Mouse (Mus musculus): ENCODE results near the gene Zfp518b. TPM values are rescaled to one million over a fixed set of nuclear protein-coding genes. Genes with fewer than 3 reads are reported as not detected.

The Zfp518b gene
- polyA plus RNA-seq, 1 experiment from 2014 or later: 40.6 TPM

GRCm38 (mm10) chr5:38628023-38628422, 56.6 kb downstream of the Zfp518b start:
- Histone ChIP-seq H3K4me1 (ENCODE audit: control insufficient read depth, insufficient read depth, low read length) (no peaks in the 10 kb centered on the region), H3K36me3 (replicated peaks; ENCODE audit: control insufficient read depth, insufficient read depth, low read depth, low read length) (no peaks in the 10 kb centered on the region), H3K27me3 (ENCODE audit: control insufficient read depth, insufficient read depth, low read length) (no peaks in the 10 kb centered on the region), H3K4me2 (ENCODE audit: low read depth, low read length) (no peak overlapping the region), H3K27ac (replicated peaks; ENCODE audit: low read depth, low read length) (no peak overlapping the region), H3K4me3 (ENCODE audit: low read depth, low read length) (no peak overlapping the region), H3K9me3 (replicated peaks; ENCODE audit: control insufficient read depth, low read length) (no peaks in the 10 kb centered on the region), H3K9ac (replicated peaks; ENCODE audit: low read length) (no peak overlapping the region)
- DNase-seq (ENCODE audit: low spot score) (no peak), ATAC-seq (replicated peaks; ENCODE audit: insufficient number of reproducible peaks, low FRiP score, low TSS enrichment, low read depth) (no peak)
- 46% methylated on average over 2 of the region's 2 CpGs for WGBS

- Histone ChIP-seq H3K27me3 (ENCODE audit: control insufficient read depth, insufficient read depth, low read length) (no peaks in the 10 kb centered on the region), H3K4me1 (ENCODE audit: control insufficient read depth, insufficient read depth, low read length) (no peaks in the 10 kb centered on the region), H3K4me2 (ENCODE audit: low read depth, low read length) (no peak overlapping the region), H3K4me3 (ENCODE audit: low read depth, low read length) (no peak overlapping the region), H3K9me3 (replicated peaks; ENCODE audit: control insufficient read depth, low read length) (no peaks in the 10 kb centered on the region), H3K36me3 (replicated peaks; ENCODE audit: control insufficient read depth, insufficient read depth, low read depth, low read length) (no peaks in the 10 kb centered on the region), H3K27ac (replicated peaks; ENCODE audit: low read depth, low read length) (no peak overlapping the region), H3K9ac (replicated peaks; ENCODE audit: low read length) (no peak overlapping the region)
- ATAC-seq (replicated peaks; ENCODE audit: insufficient number of reproducible peaks, low FRiP score, low TSS enrichment, low read depth) (no peak), DNase-seq (ENCODE audit: low spot score) (peak; percentile 69)
- WGBS: 39% methylated on average over 3 of the region's 3 CpGs
Observed at GRCm38 (mm10) chr5:38626883-38627282, 57.7 kb downstream of the Zfp518b start.

- Histone ChIP-seq H3K4me3 (ENCODE audit: low read depth, low read length) (no peak overlapping the region), H3K4me2 (ENCODE audit: low read depth, low read length) (no peak overlapping the region), H3K9me3 (replicated peaks; ENCODE audit: control insufficient read depth, low read length) (no peaks in the 10 kb centered on the region), H3K4me1 (ENCODE audit: control insufficient read depth, insufficient read depth, low read length) (no peaks in the 10 kb centered on the region), H3K36me3 (replicated peaks; ENCODE audit: control insufficient read depth, insufficient read depth, low read depth, low read length) (no peaks in the 10 kb centered on the region), H3K27me3 (ENCODE audit: control insufficient read depth, insufficient read depth, low read length) (no peaks in the 10 kb centered on the region), H3K27ac (replicated peaks; ENCODE audit: low read depth, low read length) (no peak overlapping the region), H3K9ac (replicated peaks; ENCODE audit: low read length) (no peak overlapping the region)
- ATAC-seq (replicated peaks; ENCODE audit: insufficient number of reproducible peaks, low FRiP score, low TSS enrichment, low read depth) (no peak), DNase-seq (ENCODE audit: low spot score) (peak; percentile 75)
- 23% methylated on average over 5 of the region's 5 CpGs for WGBS
Observed at GRCm38 (mm10) chr5:38620783-38621182, 63.8 kb downstream of the Zfp518b start.

GRCm38 (mm10) chr5:38618908-38619307, 65.7 kb downstream of the Zfp518b start:
- H3K9ac ChIP-seq (replicated peaks; ENCODE audit: low read length): no peak overlapping the region
- no peaks in the 10 kb centered on the region for H3K27me3 ChIP-seq (ENCODE audit: control insufficient read depth, insufficient read depth, low read length)
- no peak overlapping the region for H3K4me3 ChIP-seq (ENCODE audit: low read depth, low read length)
- no peaks in the 10 kb centered on the region for H3K9me3 ChIP-seq (replicated peaks; ENCODE audit: control insufficient read depth, low read length)
- H3K36me3 ChIP-seq (replicated peaks; ENCODE audit: control insufficient read depth, insufficient read depth, low read depth, low read length): no peaks in the 10 kb centered on the region
- no peak overlapping the region for H3K27ac ChIP-seq (replicated peaks; ENCODE audit: low read depth, low read length)
- no peak overlapping the region for H3K4me2 ChIP-seq (ENCODE audit: low read depth, low read length)
- ATAC-seq (replicated peaks; ENCODE audit: insufficient number of reproducible peaks, low FRiP score, low TSS enrichment, low read depth) (no peak; the same call in 1 of the 2 replicates), DNase-seq (ENCODE audit: low spot score) (peak; percentile 89)
- 19% methylated on average over 3 of the region's 3 CpGs for WGBS
- H3K4me1 ChIP-seq (ENCODE audit: control insufficient read depth, insufficient read depth, low read length): no peaks in the 10 kb centered on the region

Other genes starting within 250 kb of the Zfp518b start
- gene Slc2a9, start 181.7 kb downstream of the Zfp518b start, polyA plus RNA-seq (2014; fragmentation: Nextera tagmentation; extraction: Ambion mirVana): 0.33 and 0.46 TPM in 2 replicates
- gene Wdr1, start 121.6 kb downstream of the Zfp518b start, polyA plus RNA-seq (2014; fragmentation: Nextera tagmentation; extraction: Ambion mirVana): 227 and 231 TPM in 2 replicates
- 0.20 TPM in 1 of 2 replicates, not detected in the other for gene Clnk, start 192.0 kb upstream of the Zfp518b start, polyA plus RNA-seq (2014; fragmentation: Nextera tagmentation; extraction: Ambion mirVana)

Measured in embryonic facial prominence, embryonic 11.5 days (tissue).